Mouse (Mus musculus) limb, embryonic 10.5 days (tissue): ENCODE measurements around the gene Gm11077. TPM values are rescaled to one million over a fixed set of nuclear protein-coding genes. Genes with fewer than 3 reads are reported as not detected.
A peak's percentile ranks its signal among the peaks of the same experiment; 100 is the strongest.

Experiments used
- DNase-seq: peaks from one replicate; pipeline ENCODE4 v3.0.0-alpha.2; 2017; ENCODE audit warnings: low spot score
- H3K27ac ChIP-seq: fragments of 300-500 bp; sonication (generic); 2 replicates; pipeline ENCODE4 v1.5.1; 2016; ENCODE audit warnings: mild to moderate bottlenecking
- H3K27me3 ChIP-seq: fragments of 300-500 bp; sonication (generic); 2 replicates; pipeline ENCODE4 v1.6.1; 2016; ENCODE audit warnings: low read depth, mild to moderate bottlenecking; ENCODE audit not compliant: poor library complexity, severe bottlenecking
- H3K36me3 ChIP-seq: fragments of 300-500 bp; sonication (generic); 2 replicates; pipeline ENCODE4 v1.6.1; 2016; ENCODE audit warnings: mild to moderate bottlenecking, moderate library complexity
- H3K4me1 ChIP-seq: fragments of 300-500 bp; sonication (generic); 2 replicates; pipeline ENCODE4 v1.6.1; 2016
- H3K4me3 ChIP-seq: fragments of 300-500 bp; sonication (generic); 2 replicates; pipeline ENCODE4 v1.5.1; 2016; ENCODE audit warnings: mild to moderate bottlenecking, moderate library complexity
- H3K9me3 ChIP-seq: fragments of 300-500 bp; sonication (generic); replicated peaks from 2 replicates; pipeline ENCODE4 v1.6.1; 2016; ENCODE audit warnings: mild to moderate bottlenecking
- WGBS: fragments of 180-500 bp; shearing (Covaris S2); methylation state at CpG from one replicate; pipeline ENCODE4 v1.1.7; 2016; 5-methylcytosine and 5-hydroxymethylcytosine counted together
- polyA plus RNA-seq: library from polyadenylated mRNA; unstranded; fragments of >200 nt; fragmentation: Nextera tagmentation; extraction: Ambion mirVana; gene quantifications from 2 replicates; pipeline ENCODE4 v1.2.1, GENCODE M21; 2016

Gene Gm11077
- polyA plus RNA-seq, 1 experiment from 2014 or later: not detected

DNA sequence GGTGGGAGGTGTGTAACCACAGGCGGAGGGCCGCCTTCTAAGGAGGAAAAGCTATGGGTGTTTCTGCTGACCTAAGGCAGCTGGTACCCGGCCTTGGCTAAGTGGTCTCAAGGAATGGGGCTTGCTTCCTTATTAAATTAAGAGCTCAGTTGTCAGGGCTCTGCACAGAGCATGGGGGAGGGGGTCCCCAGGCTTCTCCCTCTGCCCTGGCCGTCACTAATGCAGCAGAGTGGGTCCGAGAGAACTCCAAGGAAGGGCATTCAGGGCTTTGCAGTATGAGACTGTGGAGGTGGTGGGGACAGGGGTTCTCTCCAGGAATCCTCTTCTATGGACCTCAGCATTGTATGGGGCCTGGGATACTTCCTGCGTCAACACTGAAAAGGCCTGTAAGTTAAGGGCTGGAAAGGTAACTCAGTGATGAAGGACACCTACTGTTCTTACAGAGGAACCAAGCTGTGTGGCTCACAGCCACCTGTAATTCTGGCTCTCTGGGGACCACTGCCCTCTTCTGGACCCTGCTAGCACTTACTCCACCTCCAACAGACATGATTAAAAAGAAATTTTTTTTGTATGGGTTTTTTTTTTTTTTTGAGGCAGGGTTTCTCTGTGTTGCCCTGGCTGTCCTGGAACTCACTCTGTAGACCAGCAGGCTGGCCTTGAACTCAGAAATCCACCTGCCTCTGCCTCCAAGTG, 19.5 kb upstream of the Gm11077 start:
- no peaks in the 10 kb centered on the region for H3K9me3 ChIP-seq
- H3K36me3 ChIP-seq: no peaks in the 10 kb centered on the region
- H3K4me3 ChIP-seq: no peak overlapping the region
- peaks cover 29% of the 10 kb centered on the region for H3K4me1 ChIP-seq
- DNase-seq: no peak
- H3K27ac ChIP-seq: peak overlapping the region; percentile 61
- H3K27me3 ChIP-seq: peaks cover 13% of the 10 kb centered on the region
- WGBS: 73% methylated on average over 6 of the region's 6 CpGs

DNA sequence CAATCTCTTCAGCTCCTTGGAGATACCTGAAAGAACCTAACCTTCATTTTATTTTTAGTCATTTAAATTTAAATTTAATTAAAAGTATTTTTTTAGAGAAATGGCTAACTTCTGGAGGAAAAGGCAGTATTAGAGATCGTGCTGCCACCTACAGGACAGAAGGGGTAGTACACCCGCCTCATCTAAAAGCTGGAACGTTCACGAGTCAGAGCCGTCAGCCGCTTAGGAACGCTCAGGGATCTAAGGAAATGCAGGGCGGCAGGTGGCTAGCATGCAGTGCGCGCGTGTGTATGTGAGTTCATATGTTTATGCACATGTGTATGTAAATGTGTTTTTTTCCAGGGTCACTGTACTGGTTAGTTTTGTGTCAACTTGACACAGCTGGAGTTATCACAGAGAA, 16.3 kb upstream of the Gm11077 start:
- Histone ChIP-seq H3K36me3 (no peaks in the 10 kb centered on the region), H3K4me3 (no peak overlapping the region), H3K27ac (no peak overlapping the region), H3K9me3 (no peaks in the 10 kb centered on the region), H3K4me1 (peaks cover 17% of the 10 kb centered on the region), H3K27me3 (peaks cover 13% of the 10 kb centered on the region)
- 9% methylated on average over 11 of the region's 11 CpGs for WGBS
- peak; percentile 71 for DNase-seq

DNA sequence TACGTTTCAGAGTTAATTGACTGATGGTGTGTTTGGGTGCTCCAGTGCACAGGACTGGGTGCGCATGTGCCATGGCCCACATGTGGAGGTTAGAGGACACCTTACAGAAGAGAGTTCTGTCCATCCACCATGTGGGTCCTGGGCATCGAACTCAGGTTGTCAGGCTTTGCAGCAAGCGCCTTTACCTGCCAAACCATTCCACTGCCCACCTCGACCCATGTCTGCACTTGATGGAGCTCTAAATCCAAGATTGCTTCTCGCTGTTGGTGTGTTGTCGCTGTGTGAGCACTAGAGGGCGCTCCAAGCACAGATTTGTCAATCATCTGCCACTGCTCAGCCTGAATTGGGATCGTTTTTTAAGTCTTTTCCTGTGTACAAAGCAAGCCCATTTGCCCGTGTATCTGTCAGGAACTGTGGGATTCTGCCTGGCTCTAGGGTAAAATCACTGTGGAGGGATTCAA, 14.1 kb upstream of the Gm11077 start:
- DNase-seq: peak; percentile 84
- WGBS: 26% methylated on average over 10 of the region's 10 CpGs
- peaks cover 13% of the 10 kb centered on the region for H3K27me3 ChIP-seq
- H3K27ac ChIP-seq: no peak overlapping the region
- H3K4me1 ChIP-seq: no peaks in the 10 kb centered on the region
- no peaks in the 10 kb centered on the region for H3K36me3 ChIP-seq
- H3K9me3 ChIP-seq: no peaks in the 10 kb centered on the region
- no peak overlapping the region for H3K4me3 ChIP-seq

DNA sequence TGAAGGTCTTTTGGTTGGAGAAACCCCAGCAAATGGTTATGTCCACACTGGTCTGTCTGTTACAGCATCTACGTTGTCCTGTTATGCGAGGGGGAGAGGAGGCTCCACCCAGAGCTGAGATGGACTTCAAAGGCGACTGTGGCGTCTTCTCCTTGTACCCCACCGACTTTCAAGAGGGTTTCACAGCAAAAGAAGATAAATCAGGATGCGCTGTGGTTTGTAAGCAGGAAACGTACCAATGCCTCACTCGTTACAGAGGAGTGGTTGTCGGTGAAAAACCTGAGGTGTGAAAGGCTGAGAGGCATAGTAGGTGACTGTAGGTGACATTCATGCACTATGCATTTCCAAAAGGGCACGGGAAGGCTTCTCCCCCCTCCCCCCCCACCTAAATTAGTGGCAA, 7.0 kb upstream of the Gm11077 start:
- H3K27ac ChIP-seq: no peak overlapping the region
- 69% methylated on average over 10 of the region's 10 CpGs for WGBS
- H3K4me1 ChIP-seq: no peaks in the 10 kb centered on the region
- H3K4me3 ChIP-seq: no peak overlapping the region
- no peak for DNase-seq
- no peaks in the 10 kb centered on the region for H3K27me3 ChIP-seq
- H3K9me3 ChIP-seq: no peaks in the 10 kb centered on the region
- H3K36me3 ChIP-seq: no peaks in the 10 kb centered on the region

DNA sequence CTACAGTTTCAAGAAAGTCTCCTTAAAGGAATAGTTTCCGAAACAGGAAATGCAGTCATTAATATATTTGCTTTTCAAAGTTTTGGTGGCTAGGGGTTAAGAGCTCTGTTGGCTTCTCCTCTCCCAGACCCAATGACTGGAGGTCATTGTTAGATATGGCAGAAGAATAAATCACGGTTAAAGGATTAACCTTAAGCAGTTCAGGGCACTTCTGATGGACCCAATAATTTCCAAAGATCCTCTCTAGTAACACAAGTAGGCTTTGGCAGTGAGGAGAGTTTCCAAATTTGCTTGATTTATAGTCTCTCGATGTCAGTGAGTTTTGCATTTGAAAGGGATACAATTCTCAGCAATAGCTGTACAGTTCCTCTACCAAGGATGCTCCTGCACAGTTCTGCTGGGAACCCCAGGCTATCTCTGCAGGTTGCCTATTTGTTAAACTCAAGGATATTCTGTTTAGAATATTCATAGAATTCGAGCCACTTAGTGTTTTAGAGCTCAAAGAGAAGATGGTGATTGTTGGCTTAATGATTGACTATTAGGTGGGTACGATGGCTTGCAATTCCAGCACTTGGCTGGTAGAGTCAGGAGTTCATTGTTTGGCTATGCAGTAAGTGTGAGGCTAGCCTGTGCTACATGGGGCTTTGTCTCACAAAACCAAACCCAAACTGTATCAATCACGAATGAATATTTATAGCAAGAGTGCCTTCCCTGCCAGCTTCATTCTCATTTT, 1.8 kb downstream of the Gm11077 start:
- WGBS: 77% methylated on average over 6 of the region's 6 CpGs
- H3K4me3 ChIP-seq: no peak overlapping the region

DNA sequence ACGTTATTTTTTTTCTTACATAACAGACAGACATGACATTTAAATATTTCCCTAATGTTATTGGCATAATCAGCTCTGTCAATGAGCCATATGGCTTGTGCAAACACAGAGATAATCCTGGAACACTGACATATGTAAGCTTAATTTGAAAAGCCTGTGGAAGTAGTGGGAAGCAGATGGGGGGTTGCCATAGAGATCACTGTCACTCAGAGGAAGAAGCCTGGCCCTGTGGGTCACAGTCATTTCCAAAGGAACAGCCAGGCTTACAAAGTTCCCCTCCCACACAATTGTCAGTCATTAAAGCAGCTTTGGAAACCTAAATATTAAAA, 2.3 kb downstream of the Gm11077 start:
- DNase-seq: no peak
- 83% methylated on average over 1 of the region's 1 CpGs for WGBS

More for the DNA sequence above, 1.8 kb downstream of the Gm11077 start:
- no peak overlapping the region for H3K27ac ChIP-seq
- no peak for DNase-seq
- peaks cover 9% of the 10 kb centered on the region; the same call in 1 of the 2 replicates for H3K27me3 ChIP-seq
- no peaks in the 10 kb centered on the region for H3K36me3 ChIP-seq
- no peaks in the 10 kb centered on the region for H3K9me3 ChIP-seq
- H3K4me1 ChIP-seq: peaks cover 8% of the 10 kb centered on the region

DNA sequence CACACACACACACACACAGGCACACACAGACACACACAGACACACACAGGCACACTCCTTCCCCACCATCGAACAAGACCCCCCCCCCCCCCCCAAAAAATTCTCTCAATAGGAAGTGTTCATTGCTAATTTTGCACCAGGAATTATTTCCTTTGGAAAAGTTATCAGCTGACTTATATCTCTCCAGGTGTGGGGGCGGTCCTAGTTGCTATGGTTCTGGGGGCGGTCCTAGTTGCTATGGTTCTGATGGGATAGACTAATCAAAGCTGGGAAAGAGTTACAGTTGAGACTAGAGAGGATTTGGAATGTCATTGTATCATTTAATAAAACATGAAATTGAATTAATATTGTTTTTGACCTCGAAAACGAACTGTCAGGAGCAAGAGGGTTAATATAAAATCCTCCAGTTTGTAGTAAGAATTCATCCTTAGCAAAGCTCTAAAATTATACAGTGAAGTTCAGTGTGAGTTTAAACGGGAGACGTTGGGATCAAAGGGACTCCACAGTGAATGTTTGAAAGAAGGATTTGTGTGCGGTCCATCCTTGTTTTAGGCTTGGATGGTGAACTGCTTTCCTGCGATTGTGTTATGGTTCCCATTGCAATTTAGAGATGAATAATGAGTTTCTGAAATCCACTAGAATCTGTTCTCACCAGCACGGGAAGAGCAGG, 4.0 kb downstream of the Gm11077 start:
- peaks cover 8% of the 10 kb centered on the region for H3K4me1 ChIP-seq
- peak overlapping the region; percentile 40 for H3K4me3 ChIP-seq
- peaks cover 9% of the 10 kb centered on the region; the same call in 1 of the 2 replicates for H3K27me3 ChIP-seq
- H3K36me3 ChIP-seq: no peaks in the 10 kb centered on the region
- H3K9me3 ChIP-seq: no peaks in the 10 kb centered on the region
- 40% methylated on average over 10 of the region's 10 CpGs for WGBS
- peak overlapping the region; percentile 34; the same call in 1 of the 2 replicates for H3K27ac ChIP-seq
- DNase-seq: no peak

More for the DNA sequence above, 2.3 kb downstream of the Gm11077 start:
- Histone ChIP-seq H3K4me1 (peaks cover 8% of the 10 kb centered on the region), H3K9me3 (no peaks in the 10 kb centered on the region), H3K4me3 (no peak overlapping the region), H3K36me3 (no peaks in the 10 kb centered on the region), H3K27me3 (peaks cover 9% of the 10 kb centered on the region; the same call in 1 of the 2 replicates), H3K27ac (no peak overlapping the region)

DNA sequence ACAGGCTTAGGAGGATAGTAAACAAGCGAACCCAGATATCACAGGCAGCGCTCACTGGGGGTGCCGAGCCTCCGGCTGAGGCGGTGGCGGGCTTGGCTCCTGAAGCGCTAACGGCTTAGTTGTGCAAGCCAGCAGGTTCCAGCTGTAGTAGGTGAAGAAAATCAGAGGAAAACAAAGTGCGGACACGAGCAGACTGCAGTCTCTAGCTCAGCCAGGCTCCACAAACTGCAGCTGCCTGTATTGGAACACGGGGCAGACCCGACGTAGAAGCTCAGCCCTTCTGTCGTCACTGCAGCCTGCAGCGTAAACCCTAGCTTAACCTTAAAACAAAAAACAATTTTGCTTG, 4.5 kb downstream of the Gm11077 start:
- Histone ChIP-seq H3K36me3 (no peaks in the 10 kb centered on the region), H3K9me3 (no peaks in the 10 kb centered on the region), H3K4me3 (peak overlapping the region; percentile 40), H3K27me3 (peaks cover 9% of the 10 kb centered on the region; the same call in 1 of the 2 replicates), H3K27ac (peak overlapping the region; percentile 34; the same call in 1 of the 2 replicates), H3K4me1 (peaks cover 8% of the 10 kb centered on the region)
- 5% methylated on average over 15 of the region's 15 CpGs for WGBS
- peak; percentile 37 for DNase-seq

DNA sequence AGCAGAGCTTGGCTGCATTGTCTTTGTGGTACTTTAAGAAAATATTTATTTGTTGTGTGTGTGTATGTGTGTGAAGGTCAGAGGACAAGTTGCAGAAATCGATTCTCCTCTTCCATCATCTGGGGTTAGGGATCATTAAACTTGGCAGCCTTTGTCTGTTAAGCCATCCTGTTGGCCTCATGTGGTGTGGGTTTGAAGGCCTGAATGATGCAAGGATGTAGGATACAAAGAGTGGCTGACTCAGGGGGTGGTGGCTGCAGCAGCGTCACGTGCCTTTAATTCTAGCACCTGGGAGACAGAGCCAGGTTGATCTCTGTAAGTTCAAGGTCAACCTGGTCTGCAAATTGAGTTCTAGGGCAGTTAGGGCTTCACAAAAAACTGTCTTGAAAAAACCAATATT, 16.5 kb downstream of the Gm11077 start:
- DNase-seq: no peak
- H3K36me3 ChIP-seq: no peaks in the 10 kb centered on the region
- H3K27ac ChIP-seq: no peak overlapping the region
- 88% methylated on average over 3 of the region's 3 CpGs for WGBS
- H3K4me3 ChIP-seq: no peak overlapping the region
- H3K9me3 ChIP-seq: peaks cover 2% of the 10 kb centered on the region; the same call in 1 of the 2 replicates
- H3K4me1 ChIP-seq: no peaks in the 10 kb centered on the region
- H3K27me3 ChIP-seq: no peaks in the 10 kb centered on the region

DNA sequence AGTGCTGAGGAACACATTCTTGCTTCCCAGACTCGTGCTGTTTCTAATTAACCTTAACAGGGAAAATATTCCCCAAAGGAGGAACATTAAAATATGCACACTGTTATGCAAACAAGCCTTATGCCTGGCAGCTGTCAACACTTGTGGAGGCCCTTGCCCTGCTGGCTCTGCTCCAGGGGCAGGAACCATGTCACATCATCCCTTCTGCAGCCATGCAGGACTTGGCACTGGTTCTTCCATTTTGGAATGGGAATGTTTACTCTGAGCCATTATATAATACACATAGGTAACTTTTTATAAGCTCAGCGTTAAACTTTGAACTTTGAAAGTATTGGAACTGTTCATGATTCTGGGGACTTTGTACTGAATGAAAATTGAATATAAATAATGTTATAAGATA, 18.5 kb downstream of the Gm11077 start:
- H3K36me3 ChIP-seq: no peaks in the 10 kb centered on the region
- no peaks in the 10 kb centered on the region for H3K4me1 ChIP-seq
- no peak overlapping the region for H3K27ac ChIP-seq
- H3K4me3 ChIP-seq: no peak overlapping the region
- no peaks in the 10 kb centered on the region for H3K27me3 ChIP-seq
- 79% methylated on average over 2 of the region's 2 CpGs for WGBS
- DNase-seq: no peak
- peaks cover 2% of the 10 kb centered on the region; the same call in 1 of the 2 replicates for H3K9me3 ChIP-seq

DNA sequence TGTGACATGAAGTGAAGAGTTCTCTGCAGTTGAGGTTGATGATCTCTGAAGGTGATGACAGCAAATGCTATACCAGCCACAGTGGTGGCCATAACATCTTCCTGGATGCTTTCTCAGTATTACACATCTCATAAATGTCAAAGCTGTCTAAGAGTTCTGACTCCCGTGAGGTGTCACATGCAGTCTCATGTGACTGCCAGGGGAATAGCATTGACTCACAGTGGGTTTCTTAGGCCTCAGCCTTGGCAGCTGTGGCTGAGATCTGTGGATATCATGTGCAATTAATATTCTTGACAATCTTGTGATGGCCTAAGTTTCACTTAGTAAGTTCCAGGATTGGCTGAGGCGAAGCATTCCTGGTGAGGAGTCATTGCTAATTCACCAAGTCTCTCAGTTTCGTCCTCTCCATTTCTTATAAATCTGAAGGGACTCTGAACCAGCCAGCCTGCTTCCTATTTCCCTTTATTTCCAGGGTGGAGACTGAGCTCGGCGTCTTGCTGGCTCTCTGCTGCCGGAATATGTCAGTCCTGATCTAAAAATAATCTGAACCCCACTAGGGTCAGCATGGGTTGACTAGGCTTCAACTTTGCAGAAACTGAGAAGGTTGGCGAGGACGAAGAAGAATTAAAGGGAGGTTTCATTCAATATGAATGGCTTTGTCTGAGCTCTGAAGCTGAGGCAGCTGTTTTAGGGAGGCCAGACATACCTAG, 21.4 kb downstream of the Gm11077 start:
- 89% methylated on average over 8 of the region's 8 CpGs for WGBS
- peaks cover 2% of the 10 kb centered on the region; the same call in 1 of the 2 replicates for H3K9me3 ChIP-seq

DNA sequence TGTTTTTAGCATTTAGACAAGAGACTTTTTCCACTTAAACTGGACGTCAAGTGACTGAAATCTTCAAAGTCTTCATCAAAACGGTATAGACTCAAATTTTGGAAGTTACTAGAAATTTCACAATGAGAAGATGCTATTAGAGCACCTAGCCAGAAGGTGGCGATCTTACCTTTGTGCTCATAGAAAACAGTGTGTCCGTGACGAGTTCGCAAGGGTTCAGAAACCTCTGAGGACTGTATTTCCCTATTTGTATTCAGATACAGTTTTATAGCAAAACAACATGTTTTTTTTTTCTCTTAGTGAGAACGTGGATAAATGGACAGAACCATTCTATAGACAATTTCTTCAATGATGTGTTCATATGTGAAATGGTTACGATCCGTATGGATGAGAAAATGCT, 37.3 kb downstream of the Gm11077 start:
- no peak for DNase-seq
- WGBS: 48% methylated on average over 9 of the region's 9 CpGs

More for the DNA sequence above, 21.4 kb downstream of the Gm11077 start:
- Histone ChIP-seq H3K36me3 (no peaks in the 10 kb centered on the region), H3K4me1 (no peaks in the 10 kb centered on the region), H3K27me3 (no peaks in the 10 kb centered on the region), H3K4me3 (no peak overlapping the region), H3K27ac (no peak overlapping the region)
- no peak for DNase-seq

More for the DNA sequence above, 37.3 kb downstream of the Gm11077 start:
- Histone ChIP-seq H3K36me3 (no peaks in the 10 kb centered on the region), H3K27me3 (no peaks in the 10 kb centered on the region), H3K27ac (no peak overlapping the region), H3K4me1 (peaks cover 6% of the 10 kb centered on the region), H3K4me3 (no peak overlapping the region), H3K9me3 (no peaks in the 10 kb centered on the region)
